In the genomic region with DNA sequence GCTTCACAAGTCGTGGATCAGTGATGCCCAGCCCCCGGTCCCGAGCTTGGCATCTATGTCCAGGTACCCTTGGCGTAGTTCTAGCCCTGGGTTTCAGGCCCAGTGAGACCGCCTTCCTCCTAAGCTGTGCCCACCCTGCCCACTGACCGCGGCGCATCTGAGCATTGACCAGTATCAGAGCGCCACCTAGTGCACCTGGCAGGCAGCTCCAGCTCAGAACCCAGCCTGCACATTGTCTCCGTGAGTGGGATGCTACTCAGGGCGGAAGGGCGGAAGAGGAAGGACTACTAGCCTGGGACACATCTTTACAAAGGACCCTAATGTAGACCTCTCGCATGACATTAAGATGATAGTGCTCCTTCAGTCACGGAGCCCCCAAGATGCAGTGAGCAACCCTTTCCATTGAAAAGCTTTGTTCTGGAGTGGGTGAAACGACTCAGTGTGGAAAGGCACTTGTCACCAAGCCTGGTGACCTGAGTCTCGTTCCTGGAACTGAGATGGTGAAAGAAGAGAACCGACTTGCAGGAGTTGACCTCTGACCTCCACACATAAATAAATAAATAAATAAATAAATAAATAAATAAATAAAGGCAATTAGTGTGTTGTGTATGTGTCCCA, we compare ENCODE assay signal across 8 mouse cellular contexts. TPM values are rescaled to one million over a fixed set of nuclear protein-coding genes. Genes with fewer than 3 reads are reported as not detected.
DNase-seq lines count a peak whose midpoint lies in the region; ATAC-seq lines count a peak whose summit lies in the region.

No protein-coding gene starts in this region.

- 0 out of 2 replicates have a peak overlapping the region, but pooled peaks have one; percentile 44 for H3K9ac ChIP-seq in hindbrain, embryonic 11.5 days (ENCODE audit: low read depth, low read length)

- H3K4me3 ChIP-seq in hindbrain, embryonic 11.5 days (ENCODE audit: low read depth, low read length) = no peak overlapping the region

- no peaks in the 10 kb centered on the region for H3K27me3 ChIP-seq in hindbrain, embryonic 11.5 days (ENCODE audit: control insufficient read depth, insufficient read depth, low read length)

- H3K36me3 ChIP-seq in hindbrain, embryonic 11.5 days (ENCODE audit: control insufficient read depth, insufficient read depth, low read length) = no peaks in the 10 kb centered on the region

- no peak overlapping the region for H3K4me2 ChIP-seq in hindbrain, embryonic 11.5 days (replicated peaks; ENCODE audit: low read depth, low read length)

- no peaks in the 10 kb centered on the region for H3K9me3 ChIP-seq in hindbrain, embryonic 11.5 days (ENCODE audit: control insufficient read depth, low read length)

- H3K4me1 ChIP-seq in hindbrain, embryonic 11.5 days (replicated peaks; ENCODE audit: control insufficient read depth, insufficient read depth, low read length) = peaks cover 3% of the 10 kb centered on the region

- WGBS in hindbrain, embryonic 11.5 days = 9% methylated on average over 17 of the region's 17 CpGs

- no peak overlapping the region for H3K27ac ChIP-seq in hindbrain, embryonic 11.5 days (ENCODE audit: low read depth, low read length)

- ATAC-seq in frontal cortex, adult (ENCODE audit: low TSS enrichment) = peak; percentile 94
- ATAC-seq in hindbrain, embryonic 11.5 days (ENCODE audit: low FRiP score) = peak; percentile 81

- DNase-seq in MN1 (ENCODE audit: low spot score) = peak; percentile 74
- DNase-seq in cerebellum, adult 9-10 months = peak; percentile 85
- peak; percentile 91 for DNase-seq in hindbrain, embryonic 11.5 days (ENCODE audit: low spot score)
- DNase-seq in layer of hippocampus, adult 9-11 months = peak; percentile 56
- peak; percentile 78 for DNase-seq in lung, postnatal 10 days
- DNase-seq in retina, postnatal 7 days (ENCODE audit: low read depth, low spot score) = peak; percentile 69
- DNase-seq in urinary bladder, postnatal 25 days (ENCODE audit: low spot score) = peak; percentile 49

RNA-seq across cellular contexts. Expression of gene Mrm1, which starts 24.7 kb away (rescaled TPM):
- 11.2 and 13.3 TPM in 2 replicates for polyA plus RNA-seq in hindbrain, embryonic 11.5 days (2014; fragmentation: Nextera tagmentation; extraction: Ambion mirVana)

RNA-seq across cellular contexts. Expression of gene Dhrs11, which starts 34.2 kb away (rescaled TPM):
- polyA plus RNA-seq in hindbrain, embryonic 11.5 days (2014; fragmentation: Nextera tagmentation; extraction: Ambion mirVana) = 12.4 and 15.2 TPM in 2 replicates
